8 mouse cellular contexts compared by ENCODE assay signal in genomic region chr2:71529511-71530351, GRCm38 (mm10). TPM values are rescaled to one million over a fixed set of nuclear protein-coding genes. Genes with fewer than 3 reads are reported as not detected.
A peak's percentile ranks its signal among the peaks of the same experiment; 100 is the strongest.
DNase-seq lines count a peak whose midpoint lies in the region; ATAC-seq and TF ChIP-seq lines count a peak whose summit lies in the region.

No protein-coding gene starts in this region.

- H3K4me3 ChIP-seq in layer of hippocampus, adult 2 months, result peak overlapping the region; percentile 45
- H3K4me3 ChIP-seq in brown adipose tissue, adult 24 weeks (ENCODE audit: insufficient read depth, low read depth, low read length), result peak overlapping the region; percentile 45
- H3K4me3 ChIP-seq in hindbrain, embryonic 14.5 days (replicated peaks; ENCODE audit: low read length), result peak overlapping the region; percentile 29
- H3K4me3 ChIP-seq in limb, embryonic 13.5 days, result peak overlapping the region; percentile 52
- peak overlapping the region; percentile 44 for H3K4me3 ChIP-seq in midbrain, embryonic 13.5 days (replicated peaks)

- ATAC-seq in hindbrain, embryonic 14.5 days (ENCODE audit: low FRiP score), result peak; percentile 65
- peak; percentile 89 for ATAC-seq in limb, embryonic 13.5 days (ENCODE audit: low FRiP score, low read depth)
- ATAC-seq in midbrain, embryonic 13.5 days, result peak; percentile 89

- H3K4me1 ChIP-seq in brown adipose tissue, adult 24 weeks (ENCODE audit: control insufficient read depth, insufficient read depth, insufficient read length, low read length), result peaks cover 9% of the 10 kb centered on the region; the same call in 1 of the 2 replicates
- H3K4me1 ChIP-seq in hindbrain, embryonic 14.5 days (replicated peaks; ENCODE audit: control insufficient read depth, insufficient read depth, low read length), result 0 out of 2 replicates have a peak, but pooled peaks cover 10% of the 10 kb centered on the region
- peaks cover 21% of the 10 kb centered on the region for H3K4me1 ChIP-seq in limb, embryonic 13.5 days
- peaks cover 19% of the 10 kb centered on the region for H3K4me1 ChIP-seq in midbrain, embryonic 13.5 days (replicated peaks)

- H3K36me3 ChIP-seq in hindbrain, embryonic 14.5 days (replicated peaks; ENCODE audit: control insufficient read depth, insufficient read depth), result no peaks in the 10 kb centered on the region
- H3K36me3 ChIP-seq in limb, embryonic 13.5 days, result no peaks in the 10 kb centered on the region
- no peaks in the 10 kb centered on the region for H3K36me3 ChIP-seq in midbrain, embryonic 13.5 days

- WGBS in hindbrain, embryonic 14.5 days, result under 1% methylated on average over 51 of the region's 60 CpGs
- under 1% methylated on average over 60 of the region's 60 CpGs for WGBS in limb, embryonic 13.5 days
- WGBS in midbrain, embryonic 13.5 days, result under 1% methylated on average over 58 of the region's 60 CpGs

- no peak overlapping the region for H3K9ac ChIP-seq in hindbrain, embryonic 14.5 days
- peak overlapping the region; percentile 65 for H3K9ac ChIP-seq in limb, embryonic 13.5 days
- H3K9ac ChIP-seq in midbrain, embryonic 13.5 days (replicated peaks), result peak overlapping the region; percentile 51

- H3K9me3 ChIP-seq in hindbrain, embryonic 14.5 days (ENCODE audit: control insufficient read depth, low read length), result no peaks in the 10 kb centered on the region
- no peaks in the 10 kb centered on the region for H3K9me3 ChIP-seq in limb, embryonic 13.5 days
- H3K9me3 ChIP-seq in midbrain, embryonic 13.5 days, result no peaks in the 10 kb centered on the region

- no peak for TF ChIP-seq CTCF in layer of hippocampus, adult 2 months (conservative IDR thresholded peaks at IDR 0.05)

- H3K27me3 ChIP-seq in hindbrain, embryonic 14.5 days (ENCODE audit: control insufficient read depth, insufficient read depth, low read length), result peaks cover 96% of the 10 kb centered on the region
- peaks cover 100% of the 10 kb centered on the region for H3K27me3 ChIP-seq in limb, embryonic 13.5 days
- peaks cover 99% of the 10 kb centered on the region for H3K27me3 ChIP-seq in midbrain, embryonic 13.5 days

- peak overlapping the region; percentile 55 for H3K4me2 ChIP-seq in hindbrain, embryonic 14.5 days (replicated peaks)
- H3K4me2 ChIP-seq in limb, embryonic 13.5 days (replicated peaks), result peak overlapping the region; percentile 88
- peak overlapping the region; percentile 68 for H3K4me2 ChIP-seq in midbrain, embryonic 13.5 days (replicated peaks)

- peak overlapping the region; percentile 3; the same call in 1 of the 2 replicates for H3K27ac ChIP-seq in layer of hippocampus, adult 2 months
- H3K27ac ChIP-seq in brown adipose tissue, adult 24 weeks (replicated peaks; ENCODE audit: low read depth, low read length), result no peak overlapping the region
- no peak overlapping the region for H3K27ac ChIP-seq in hindbrain, embryonic 14.5 days
- H3K27ac ChIP-seq in limb, embryonic 13.5 days, result no peak overlapping the region
- peak overlapping the region; percentile 76 for H3K27ac ChIP-seq in midbrain, embryonic 13.5 days

- DNase-seq in layer of hippocampus, adult 2 months (ENCODE audit: low spot score in 2 of 2), result peak; percentile 44 to 55
- DNase-seq in layer of hippocampus, adult 9-10 months (ENCODE audit: low spot score), result no peak
- peak; percentile 72 for DNase-seq in gastrocnemius, adult 18-20 months (ENCODE audit: low spot score)
- DNase-seq in hindbrain, embryonic 14.5 days (ENCODE audit: low spot score), result no peak
- DNase-seq in testis, postnatal 10 days (ENCODE audit: low spot score), result peak; percentile 74

RNA-seq across cellular contexts. Expression of gene Dlx1, which starts 1.8 kb away (rescaled TPM):
- 10 to 100 TPM; 15.4 to 17.5 TPM for total RNA-seq in layer of hippocampus, adult 2 months (2021)
- not detected in 2 replicates for polyA plus RNA-seq in brown adipose tissue, adult 24 weeks (2012; ENCODE audit: insufficient read depth, insufficient read length, missing spikeins)
- not detected for total RNA-seq in gastrocnemius, adult 18-20 months (2021)
- polyA plus RNA-seq in hindbrain, embryonic 14.5 days (2014; fragmentation: Nextera tagmentation; extraction: Ambion mirVana), result 0.52 TPM in 1 of 2 replicates, not detected in the other
- 5.3 and 6.0 TPM in 2 replicates for polyA plus RNA-seq in limb, embryonic 13.5 days (2015; fragmentation: Nextera tagmentation; extraction: Ambion mirVana)
- polyA plus RNA-seq in midbrain, embryonic 13.5 days (2015; fragmentation: Nextera tagmentation; extraction: Ambion mirVana), result 53.6 and 56.4 TPM in 2 replicates

RNA-seq across cellular contexts. Expression of gene Dlx2, which starts 16.8 kb away (rescaled TPM):
- 1 to 10 TPM; 4.5 to 4.8 TPM for total RNA-seq in layer of hippocampus, adult 2 months (2021)
- not detected in 2 replicates for polyA plus RNA-seq in brown adipose tissue, adult 24 weeks (2012; ENCODE audit: insufficient read depth, insufficient read length, missing spikeins)
- not detected for total RNA-seq in gastrocnemius, adult 18-20 months (2021)
- 0.23 and 0.28 TPM in 2 replicates for polyA plus RNA-seq in hindbrain, embryonic 14.5 days (2014; fragmentation: Nextera tagmentation; extraction: Ambion mirVana)
- 3.7 and 4.4 TPM in 2 replicates for polyA plus RNA-seq in limb, embryonic 13.5 days (2015; fragmentation: Nextera tagmentation; extraction: Ambion mirVana)
- polyA plus RNA-seq in midbrain, embryonic 13.5 days (2015; fragmentation: Nextera tagmentation; extraction: Ambion mirVana), result 10.5 and 14.6 TPM in 2 replicates

Comparison
In these comparisons a context has a peak if more than half of its experiments do, and no peak if none do; other contexts are left out.
1. DNase-seq: peak in layer of hippocampus, adult 2 months (2 of 2), gastrocnemius, adult 18-20 months (single experiment) and testis, postnatal 10 days (single experiment); none in layer of hippocampus, adult 9-10 months (single experiment) and hindbrain, embryonic 14.5 days (single experiment).
2. H3K27ac ChIP-seq: peak in layer of hippocampus, adult 2 months (single experiment) and midbrain, embryonic 13.5 days (single experiment); none in brown adipose tissue, adult 24 weeks (single experiment), hindbrain, embryonic 14.5 days (single experiment) and limb, embryonic 13.5 days (single experiment).
3. Peak in every context shown above with its lines, with median percentiles within 50 percentile points of each other: H3K4me3 ChIP-seq, ATAC-seq and H3K4me2 ChIP-seq.